Mouse (Mus musculus): ENCODE data around the gene Ddx43. TPM values are rescaled to one million over a fixed set of nuclear protein-coding genes. Genes with fewer than 3 reads are reported as not detected.

Ddx43 gene
- polyA plus RNA-seq, 1 experiment from 2014 or later, result 0.50 TPM

DNA sequence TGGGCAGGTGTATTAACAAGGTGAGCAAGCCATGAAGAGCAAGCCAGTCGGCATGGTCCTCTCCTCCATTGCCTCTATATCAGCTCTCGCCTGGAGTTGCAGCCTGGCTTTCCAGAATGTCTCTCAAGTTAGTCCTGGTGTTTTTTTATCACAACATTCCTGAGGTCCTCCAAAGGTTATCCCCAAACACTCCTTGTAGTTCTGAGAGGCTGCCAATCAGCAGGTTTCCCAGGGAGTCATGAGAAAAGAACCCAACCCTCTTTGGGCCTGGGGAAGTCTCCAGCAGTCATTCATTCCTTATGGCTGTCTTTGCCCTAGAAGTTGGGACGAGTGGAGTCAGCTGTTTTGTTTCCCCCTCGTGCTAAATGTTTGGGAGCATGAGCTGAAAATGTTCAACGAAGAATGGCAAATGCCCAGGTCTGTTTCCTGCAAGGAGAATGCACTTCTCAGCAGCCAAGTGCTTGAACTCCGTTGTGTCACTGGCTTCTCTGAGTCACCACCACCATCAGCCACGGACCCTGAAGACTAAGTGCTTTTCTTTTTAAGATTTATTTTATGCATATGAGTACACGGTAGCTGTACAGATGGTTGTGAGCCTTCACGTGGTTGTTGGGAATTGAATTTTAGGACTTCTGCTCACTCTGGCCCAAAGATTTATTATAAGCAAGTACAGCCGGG is 22.6 kb upstream of the Ddx43 start:
- ATAC-seq (ENCODE audit: low FRiP score, low TSS enrichment), result no peak
- Histone ChIP-seq H3K4me1 (ENCODE audit: insufficient read depth, low read length) (peaks cover under 1% of the 10 kb centered on the region), H3K27me3 (ENCODE audit: insufficient read depth, low read length) (no peaks in the 10 kb centered on the region), H3K9ac (replicated peaks; ENCODE audit: low read length) (no peak overlapping the region), H3K36me3 (ENCODE audit: insufficient read depth, low read length) (no peaks in the 10 kb centered on the region), H3K4me3 (ENCODE audit: low read length) (no peak overlapping the region), H3K27ac (ENCODE audit: low read length) (no peak overlapping the region), H3K4me2 (replicated peaks; ENCODE audit: low read depth, low read length) (no peak overlapping the region), H3K9me3 (ENCODE audit: low read length) (no peaks in the 10 kb centered on the region)
- 79% methylated on average over 10 of the region's 10 CpGs for WGBS

DNA sequence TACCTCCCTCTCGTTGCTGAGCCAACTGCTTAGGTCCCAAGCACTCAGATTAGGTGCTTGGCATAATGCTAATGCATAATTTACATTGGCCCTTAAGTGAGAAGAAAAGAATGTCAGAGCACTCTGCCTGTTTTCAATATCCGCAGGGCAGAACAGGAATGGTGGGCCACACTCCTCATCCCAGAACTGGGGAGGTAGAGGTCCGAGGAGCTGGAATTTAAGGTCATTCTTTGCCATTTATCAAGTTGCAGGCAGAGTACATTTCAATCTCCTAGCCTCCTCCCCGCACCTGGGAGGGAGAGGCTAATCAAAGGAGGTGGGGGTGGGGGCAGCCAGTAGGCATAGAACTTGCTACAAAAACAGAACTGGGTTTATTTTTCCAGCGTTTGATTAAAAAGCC is 21.2 kb upstream of the Ddx43 start:
- no peak for ATAC-seq (ENCODE audit: low FRiP score, low TSS enrichment)
- Histone ChIP-seq H3K4me3 (ENCODE audit: low read length) (no peak overlapping the region), H3K36me3 (ENCODE audit: insufficient read depth, low read length) (no peaks in the 10 kb centered on the region), H3K27ac (ENCODE audit: low read length) (no peak overlapping the region), H3K9me3 (ENCODE audit: low read length) (no peaks in the 10 kb centered on the region), H3K4me2 (replicated peaks; ENCODE audit: low read depth, low read length) (no peak overlapping the region), H3K9ac (replicated peaks; ENCODE audit: low read length) (no peak overlapping the region), H3K4me1 (ENCODE audit: insufficient read depth, low read length) (peaks cover 7% of the 10 kb centered on the region), H3K27me3 (ENCODE audit: insufficient read depth, low read length) (no peaks in the 10 kb centered on the region)
- WGBS, result 27% methylated on average over 5 of the region's 5 CpGs

DNA sequence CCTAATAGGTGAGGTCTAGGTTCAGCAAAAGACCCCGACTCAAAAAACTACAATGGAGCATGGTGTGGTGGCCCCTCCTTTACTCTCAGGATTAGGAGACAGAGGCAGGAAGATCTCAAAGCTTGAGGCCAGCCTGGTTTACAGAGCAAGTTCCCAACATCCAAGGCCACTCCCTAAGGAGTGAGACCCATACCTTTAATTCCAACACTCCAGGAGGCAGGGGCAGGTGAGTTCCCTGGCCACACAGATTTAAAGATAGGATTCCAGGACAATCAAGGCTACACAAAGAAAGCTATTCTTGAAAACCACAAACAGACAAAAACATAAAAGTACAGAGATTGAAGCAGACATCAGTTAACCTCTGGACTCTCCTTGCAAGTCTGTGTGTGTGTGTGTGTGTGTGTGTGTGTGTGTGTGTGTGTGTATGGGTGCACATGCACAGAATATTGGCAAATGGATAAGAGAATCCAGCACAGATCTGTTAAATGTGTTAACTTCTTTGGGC is 20.6 kb upstream of the Ddx43 start:
- H3K27me3 ChIP-seq (ENCODE audit: insufficient read depth, low read length), result no peaks in the 10 kb centered on the region
- no peaks in the 10 kb centered on the region for H3K9me3 ChIP-seq (ENCODE audit: low read length)
- no peaks in the 10 kb centered on the region for H3K36me3 ChIP-seq (ENCODE audit: insufficient read depth, low read length)
- ATAC-seq (ENCODE audit: low FRiP score, low TSS enrichment), result no peak
- no peak overlapping the region for H3K4me2 ChIP-seq (replicated peaks; ENCODE audit: low read depth, low read length)
- H3K27ac ChIP-seq (ENCODE audit: low read length), result no peak overlapping the region
- H3K4me3 ChIP-seq (ENCODE audit: low read length), result no peak overlapping the region
- H3K4me1 ChIP-seq (ENCODE audit: insufficient read depth, low read length), result peaks cover 7% of the 10 kb centered on the region
- H3K9ac ChIP-seq (replicated peaks; ENCODE audit: low read length), result no peak overlapping the region
- WGBS, result 71% methylated on average over 1 of the region's 1 CpGs

DNA sequence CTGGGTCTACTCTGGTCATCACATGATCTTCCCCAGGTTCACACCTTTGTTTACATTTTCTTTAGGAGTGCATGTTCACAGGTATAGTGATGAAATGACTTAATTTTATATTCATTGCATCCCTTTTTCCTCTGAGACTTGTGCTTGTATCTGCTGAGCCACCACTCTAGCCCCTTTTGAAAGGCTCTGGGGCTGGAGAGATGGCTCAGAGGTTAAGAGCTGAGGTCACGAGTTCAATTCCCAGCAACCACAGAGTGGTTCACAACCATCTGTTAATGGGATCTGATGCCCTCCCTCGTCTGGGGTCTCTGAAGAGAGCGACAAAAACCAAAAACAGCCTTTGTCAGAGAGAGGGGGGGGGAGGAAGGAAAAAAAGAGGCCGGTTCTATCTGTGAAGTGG is 20.1 kb upstream of the Ddx43 start:
- H3K9ac ChIP-seq (replicated peaks; ENCODE audit: low read length), result no peak overlapping the region
- H3K4me3 ChIP-seq (ENCODE audit: low read length), result no peak overlapping the region
- no peaks in the 10 kb centered on the region for H3K9me3 ChIP-seq (ENCODE audit: low read length)
- WGBS, result 73% methylated on average over 4 of the region's 4 CpGs
- no peaks in the 10 kb centered on the region for H3K36me3 ChIP-seq (ENCODE audit: insufficient read depth, low read length)
- ATAC-seq (ENCODE audit: low FRiP score, low TSS enrichment), result no peak
- no peak overlapping the region for H3K27ac ChIP-seq (ENCODE audit: low read length)
- H3K27me3 ChIP-seq (ENCODE audit: insufficient read depth, low read length), result no peaks in the 10 kb centered on the region
- H3K4me1 ChIP-seq (ENCODE audit: insufficient read depth, low read length), result peaks cover 7% of the 10 kb centered on the region
- H3K4me2 ChIP-seq (replicated peaks; ENCODE audit: low read depth, low read length), result no peak overlapping the region

DNA sequence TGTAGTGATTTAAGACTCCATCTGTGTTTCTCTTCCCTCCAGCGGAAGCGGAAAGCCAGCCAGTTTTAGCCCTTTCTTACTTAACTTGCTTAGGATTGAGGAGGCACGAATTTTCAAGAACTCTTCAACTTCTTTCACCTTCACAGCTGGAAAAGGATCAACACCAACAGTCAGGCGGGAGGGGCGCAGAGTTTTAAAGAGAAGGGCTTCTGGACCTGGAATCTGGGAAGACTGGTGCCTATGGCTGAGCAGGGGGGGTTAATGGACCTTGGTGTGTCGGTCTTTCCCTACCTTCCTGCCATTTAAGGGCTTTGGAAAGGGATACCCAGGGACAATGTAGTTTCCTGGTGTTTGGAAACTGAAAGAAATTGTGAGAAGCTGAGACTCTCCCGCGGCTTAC is 18.0 kb upstream of the Ddx43 start:
- peak overlapping the region; percentile 41; the same call in 1 of the 2 replicates for H3K4me3 ChIP-seq (ENCODE audit: low read length)

DNA sequence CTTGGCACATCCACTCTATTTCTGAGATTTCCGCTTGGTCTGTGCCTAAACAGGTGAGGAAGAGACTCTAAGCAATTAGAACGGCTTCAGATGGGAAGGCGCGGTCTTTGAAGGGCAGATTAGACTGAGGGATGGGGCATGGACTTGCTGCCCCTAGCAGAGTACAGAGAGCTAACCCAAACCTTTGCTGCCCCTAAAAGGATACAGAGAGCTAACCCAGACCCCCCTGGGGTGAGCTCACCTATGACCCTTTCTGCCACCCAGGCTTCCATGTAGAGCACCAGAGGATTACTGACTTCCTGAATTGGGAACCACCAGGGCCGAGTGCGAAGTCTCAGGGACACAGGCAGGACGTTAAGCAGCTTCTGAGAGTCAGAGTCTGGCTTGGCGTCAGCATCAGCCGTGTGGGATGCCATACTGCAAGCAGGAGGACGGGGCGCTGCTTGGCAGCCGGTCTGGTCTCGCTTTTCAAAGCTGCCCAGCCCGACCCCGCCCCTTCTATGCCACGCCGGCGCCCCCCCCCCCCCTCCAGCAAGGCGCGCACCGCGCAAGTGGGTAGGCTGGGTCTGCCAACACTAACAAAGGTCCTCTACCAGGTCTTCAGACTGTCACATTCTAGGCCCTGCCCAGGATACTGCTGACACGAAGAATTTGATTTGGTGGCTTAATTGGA is 17.3 kb upstream of the Ddx43 start, which contains the start of gene Ooep:
Gene Ooep, minus strand, starts transcription at position 613 of the 673 bp plus-strand sequence.
- Histone ChIP-seq H3K27me3 (ENCODE audit: insufficient read depth, low read length) (no peaks in the 10 kb centered on the region), H3K9me3 (ENCODE audit: low read length) (no peaks in the 10 kb centered on the region), H3K9ac (replicated peaks; ENCODE audit: low read length) (peak within 1 kb of the TSS; percentile 49), H3K4me2 (replicated peaks; ENCODE audit: low read depth, low read length) (peak within 1 kb of the TSS; percentile 62), H3K4me3 (ENCODE audit: low read length) (peak within 1 kb of the TSS; percentile 41), H3K4me1 (ENCODE audit: insufficient read depth, low read length) (peaks cover 7% of the 10 kb centered on the region), H3K36me3 (ENCODE audit: insufficient read depth, low read length) (no peaks in the 10 kb centered on the region), H3K27ac (ENCODE audit: low read length) (no peak within 1 kb of the TSS)
- 7% methylated on average over 20 of the region's 23 CpGs for WGBS
- peak; percentile 83 for ATAC-seq (ENCODE audit: low FRiP score, low TSS enrichment)

More for the DNA sequence above, 18.0 kb upstream of the Ddx43 start:
- Histone ChIP-seq H3K27me3 (ENCODE audit: insufficient read depth, low read length) (no peaks in the 10 kb centered on the region), H3K4me2 (replicated peaks; ENCODE audit: low read depth, low read length) (peak overlapping the region; percentile 62), H3K9ac (replicated peaks; ENCODE audit: low read length) (no peak overlapping the region), H3K9me3 (ENCODE audit: low read length) (no peaks in the 10 kb centered on the region), H3K36me3 (ENCODE audit: insufficient read depth, low read length) (no peaks in the 10 kb centered on the region), H3K27ac (ENCODE audit: low read length) (no peak overlapping the region), H3K4me1 (ENCODE audit: insufficient read depth, low read length) (peaks cover 7% of the 10 kb centered on the region)
- ATAC-seq (ENCODE audit: low FRiP score, low TSS enrichment), result no peak
- WGBS, result 36% methylated on average over 8 of the region's 8 CpGs

DNA sequence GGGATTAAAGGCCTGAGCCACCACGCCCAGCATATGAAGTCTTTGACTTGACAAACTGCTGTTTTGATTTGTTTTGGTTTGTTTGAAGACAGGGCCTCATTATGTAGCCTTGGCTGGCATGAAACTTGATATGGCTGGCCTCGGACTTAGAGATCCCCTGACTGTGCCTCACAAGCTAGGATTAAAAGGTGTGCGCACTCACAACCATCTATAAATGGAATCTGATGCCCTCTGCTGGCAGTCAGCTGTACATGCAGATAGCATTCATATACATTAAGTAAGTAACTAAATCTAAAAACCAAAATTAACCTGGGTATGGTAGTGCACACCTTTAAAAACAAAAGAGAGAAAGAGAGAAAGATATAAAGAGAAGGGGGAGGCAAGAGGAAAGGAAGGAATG is 9.7 kb upstream of the Ddx43 start:
- no peak for ATAC-seq (ENCODE audit: low FRiP score, low TSS enrichment)
- H3K4me1 ChIP-seq (ENCODE audit: insufficient read depth, low read length), result no peaks in the 10 kb centered on the region
- no peak overlapping the region for H3K27ac ChIP-seq (ENCODE audit: low read length)
- no peak overlapping the region for H3K4me3 ChIP-seq (ENCODE audit: low read length)
- H3K9ac ChIP-seq (replicated peaks; ENCODE audit: low read length), result no peak overlapping the region
- H3K27me3 ChIP-seq (ENCODE audit: insufficient read depth, low read length), result no peaks in the 10 kb centered on the region
- no peaks in the 10 kb centered on the region for H3K36me3 ChIP-seq (ENCODE audit: insufficient read depth, low read length)
- 54% methylated on average over 3 of the region's 3 CpGs for WGBS
- H3K4me2 ChIP-seq (replicated peaks; ENCODE audit: low read depth, low read length), result no peak overlapping the region
- no peaks in the 10 kb centered on the region for H3K9me3 ChIP-seq (ENCODE audit: low read length)

DNA sequence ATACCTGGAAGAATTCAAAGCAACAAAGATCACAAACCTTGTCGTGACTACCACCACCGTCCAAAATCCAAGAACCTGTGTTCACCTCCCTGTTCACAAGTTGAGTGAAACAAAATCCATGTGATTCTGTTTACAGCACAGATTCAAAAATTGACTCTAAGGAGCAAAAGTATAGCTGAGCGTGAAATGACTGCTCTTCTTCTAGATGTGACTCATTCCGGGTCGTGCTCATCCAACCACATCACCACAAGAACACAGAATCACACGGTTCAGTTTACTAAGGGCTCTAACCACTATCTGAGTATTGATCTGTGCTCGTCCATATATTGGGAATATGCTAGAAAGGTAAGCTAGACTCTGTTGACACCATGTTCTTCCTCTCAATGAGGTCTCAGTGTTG is 8.6 kb upstream of the Ddx43 start:
- Histone ChIP-seq H3K4me3 (ENCODE audit: low read length) (no peak overlapping the region), H3K4me1 (ENCODE audit: insufficient read depth, low read length) (no peaks in the 10 kb centered on the region), H3K36me3 (ENCODE audit: insufficient read depth, low read length) (no peaks in the 10 kb centered on the region), H3K9me3 (ENCODE audit: low read length) (no peaks in the 10 kb centered on the region), H3K4me2 (replicated peaks; ENCODE audit: low read depth, low read length) (no peak overlapping the region), H3K9ac (replicated peaks; ENCODE audit: low read length) (no peak overlapping the region), H3K27ac (ENCODE audit: low read length) (no peak overlapping the region), H3K27me3 (ENCODE audit: insufficient read depth, low read length) (no peaks in the 10 kb centered on the region)
- 81% methylated on average over 7 of the region's 7 CpGs for WGBS
- no peak for ATAC-seq (ENCODE audit: low FRiP score, low TSS enrichment)

DNA sequence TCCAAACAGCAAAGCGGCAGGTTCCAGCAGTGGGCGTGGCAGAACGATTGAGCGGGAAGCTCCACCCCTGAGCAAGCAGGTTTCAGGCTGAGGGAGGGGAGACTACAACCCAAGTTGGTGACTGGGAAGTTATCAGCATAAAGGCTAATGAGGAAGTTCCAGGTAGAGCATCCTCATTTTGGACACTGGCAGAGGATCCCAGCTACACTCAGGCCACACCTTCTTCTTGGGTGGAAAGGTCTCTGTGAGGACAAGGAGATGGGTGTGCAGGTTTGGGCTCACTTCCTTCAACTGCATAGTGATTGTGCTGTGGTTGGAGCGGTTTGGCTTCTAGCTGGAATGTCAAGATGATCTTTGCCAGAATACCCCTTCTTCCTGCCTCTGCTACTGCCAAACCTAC is 5.6 kb upstream of the Ddx43 start:
- Histone ChIP-seq H3K9ac (replicated peaks; ENCODE audit: low read length) (no peak overlapping the region), H3K4me2 (replicated peaks; ENCODE audit: low read depth, low read length) (no peak overlapping the region), H3K4me1 (ENCODE audit: insufficient read depth, low read length) (no peaks in the 10 kb centered on the region), H3K9me3 (ENCODE audit: low read length) (no peaks in the 10 kb centered on the region), H3K4me3 (ENCODE audit: low read length) (no peak overlapping the region), H3K36me3 (ENCODE audit: insufficient read depth, low read length) (no peaks in the 10 kb centered on the region), H3K27ac (ENCODE audit: low read length) (no peak overlapping the region), H3K27me3 (ENCODE audit: insufficient read depth, low read length) (peaks cover 26% of the 10 kb centered on the region)
- ATAC-seq (ENCODE audit: low FRiP score, low TSS enrichment), result no peak
- 42% methylated on average over 5 of the region's 5 CpGs for WGBS

DNA sequence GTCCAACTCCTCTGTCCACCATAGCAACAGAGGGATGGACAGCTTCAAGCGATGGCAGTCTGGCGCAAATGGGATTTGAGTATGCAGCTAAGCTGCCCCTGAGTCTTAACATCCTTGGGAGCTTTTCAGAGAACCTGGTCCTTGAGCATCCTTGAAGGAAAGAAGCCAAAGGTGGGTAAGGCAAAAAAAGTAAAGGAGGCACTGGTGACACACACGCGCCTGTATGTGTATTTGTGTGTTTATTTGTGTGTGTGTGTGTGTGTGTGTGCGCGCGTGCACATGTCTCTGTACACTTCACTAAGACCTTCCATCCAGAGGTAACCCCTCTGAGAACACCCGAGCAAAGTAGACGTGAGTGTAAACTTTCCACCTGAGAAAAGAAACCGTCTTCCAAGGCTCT is 1.8 kb upstream of the Ddx43 start:
- H3K9me3 ChIP-seq (ENCODE audit: low read length), result no peaks in the 10 kb centered on the region
- no peak for ATAC-seq (ENCODE audit: low FRiP score, low TSS enrichment)
- H3K4me1 ChIP-seq (ENCODE audit: insufficient read depth, low read length), result 0 out of 2 replicates have a peak, but pooled peaks cover 8% of the 10 kb centered on the region
- 87% methylated on average over 10 of the region's 10 CpGs for WGBS
- H3K27me3 ChIP-seq (ENCODE audit: insufficient read depth, low read length), result peaks cover 52% of the 10 kb centered on the region
- H3K4me3 ChIP-seq (ENCODE audit: low read length), result no peak overlapping the region
- H3K9ac ChIP-seq (replicated peaks; ENCODE audit: low read length), result no peak overlapping the region
- no peak overlapping the region for H3K27ac ChIP-seq (ENCODE audit: low read length)
- no peak overlapping the region for H3K4me2 ChIP-seq (replicated peaks; ENCODE audit: low read depth, low read length)
- no peaks in the 10 kb centered on the region for H3K36me3 ChIP-seq (ENCODE audit: insufficient read depth, low read length)
